Mouse (Mus musculus) lung, embryonic 16.5 days (tissue): ENCODE data around the gene Larp1. TPM values are rescaled to one million over a fixed set of nuclear protein-coding genes. Genes with fewer than 3 reads are reported as not detected.

Experiments used
- ATAC-seq: fragments of 200-750 bp; cut with Nextera tagmentation; 2 replicates; pipeline ENCODE4 v1.8.0; 2017; ENCODE audit warnings: low read depth, mild to moderate bottlenecking, moderate library complexity
- H3K27ac ChIP-seq: fragments of 300-500 bp; sonication (generic); 2 replicates; pipeline ENCODE4 v1.5.1; 2014; ENCODE audit warnings: mild to moderate bottlenecking, control low read depth, low read length
- H3K27me3 ChIP-seq: fragments of 300-500 bp; sonication (generic); 2 replicates; pipeline ENCODE4 v1.6.1; 2014; ENCODE audit warnings: low read depth, low read length, mixed read lengths; ENCODE audit not compliant: control insufficient read depth, insufficient read depth
- H3K36me3 ChIP-seq: fragments of 300-500 bp; sonication (generic); 2 replicates; pipeline ENCODE4 v1.6.1; 2014; ENCODE audit warnings: low read length; ENCODE audit not compliant: control insufficient read depth, insufficient read depth
- H3K4me1 ChIP-seq: fragments of 300-500 bp; sonication (generic); replicated peaks from 2 replicates; pipeline ENCODE4 v1.6.1; 2014; ENCODE audit warnings: low read length, mixed read lengths; ENCODE audit not compliant: control insufficient read depth, insufficient read depth
- H3K4me2 ChIP-seq: fragments of 300-500 bp; sonication (generic); 2 replicates; pipeline ENCODE4 v1.6.1; 2014; ENCODE audit warnings: low read depth, low read length, control low read depth
- H3K4me3 ChIP-seq: fragments of 300-500 bp; sonication (generic); 2 replicates; pipeline ENCODE4 v1.5.1; 2014; ENCODE audit warnings: mild to moderate bottlenecking, low read length, control low read depth
- H3K9ac ChIP-seq: fragments of 300-500 bp; sonication (generic); 2 replicates; pipeline ENCODE4 v1.6.1; 2014; ENCODE audit warnings: low read length, control low read depth
- H3K9me3 ChIP-seq: fragments of 300-500 bp; sonication (generic); 2 replicates; pipeline ENCODE4 v1.6.1; 2016; ENCODE audit warnings: low read length; ENCODE audit not compliant: control insufficient read depth
- WGBS: fragments of 180-500 bp; shearing (Covaris S2); extraction: QIAGEN DNeasy Blood & Tissue Kit; methylation state at CpG from one replicate; pipeline ENCODE4 v1.1.7; 2014; 5-methylcytosine and 5-hydroxymethylcytosine counted together
- polyA plus RNA-seq: library from polyadenylated mRNA; unstranded; fragments of >200 nt; fragmentation: Nextera tagmentation; extraction: Ambion mirVana; gene quantifications from 2 replicates; pipeline ENCODE4 v1.2.1, GENCODE M21; 2015

Larp1 gene
- polyA plus RNA-seq, 1 experiment from 2014 or later, result 16.3 TPM

DNA sequence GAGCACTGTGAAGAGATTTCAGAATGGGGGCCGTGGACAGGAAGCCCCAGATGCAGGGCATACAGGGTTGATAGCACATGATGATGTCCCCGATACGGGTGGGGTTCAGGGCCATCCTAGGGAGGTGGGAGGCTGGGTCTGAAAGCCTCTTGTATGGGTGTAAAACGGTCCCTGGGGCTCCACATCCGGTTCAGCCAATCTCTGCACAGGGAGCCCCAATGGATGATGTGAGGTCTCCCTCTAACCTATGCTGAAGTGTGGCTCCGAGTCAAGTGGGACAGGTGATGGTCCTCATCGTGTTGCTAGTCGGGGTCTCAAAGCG, 35.0 kb upstream of the Larp1 start:
- peak overlapping the region; percentile 98 for H3K27ac ChIP-seq
- peaks cover 11% of the 10 kb centered on the region for H3K4me1 ChIP-seq
- 36% methylated on average over 9 of the region's 9 CpGs for WGBS
- H3K36me3 ChIP-seq, result no peaks in the 10 kb centered on the region
- no peak; the same call in 1 of the 2 replicates for ATAC-seq
- peak overlapping the region; percentile 45 for H3K4me2 ChIP-seq
- no peaks in the 10 kb centered on the region for H3K27me3 ChIP-seq
- H3K9ac ChIP-seq, result no peak overlapping the region
- no peak overlapping the region for H3K4me3 ChIP-seq
- no peaks in the 10 kb centered on the region for H3K9me3 ChIP-seq

DNA sequence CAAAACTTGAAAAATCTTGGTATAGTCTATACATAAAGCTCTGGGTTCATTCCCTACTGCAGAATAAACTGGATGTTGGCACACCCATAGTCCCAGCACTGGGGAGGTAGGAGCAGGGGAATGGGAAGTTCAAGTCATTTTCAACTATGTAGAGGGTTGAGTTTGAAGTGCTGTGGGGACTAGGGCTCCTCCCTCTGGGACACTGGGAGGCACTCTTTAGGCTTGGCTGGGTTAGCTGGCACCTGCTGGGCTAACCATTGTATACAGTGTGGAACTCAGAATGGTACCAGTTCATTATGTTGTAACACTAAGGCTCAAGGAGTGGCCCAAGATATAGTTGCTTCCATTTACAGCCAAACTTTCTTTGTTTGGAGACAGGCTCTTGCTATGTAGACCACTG, 33.0 kb upstream of the Larp1 start:
- ATAC-seq, result peak; percentile 39
- Histone ChIP-seq H3K27ac (no peak overlapping the region), H3K9ac (no peak overlapping the region), H3K4me3 (no peak overlapping the region), H3K27me3 (no peaks in the 10 kb centered on the region), H3K36me3 (no peaks in the 10 kb centered on the region), H3K4me1 (peaks cover 4% of the 10 kb centered on the region), H3K4me2 (no peak overlapping the region), H3K9me3 (no peaks in the 10 kb centered on the region)

DNA sequence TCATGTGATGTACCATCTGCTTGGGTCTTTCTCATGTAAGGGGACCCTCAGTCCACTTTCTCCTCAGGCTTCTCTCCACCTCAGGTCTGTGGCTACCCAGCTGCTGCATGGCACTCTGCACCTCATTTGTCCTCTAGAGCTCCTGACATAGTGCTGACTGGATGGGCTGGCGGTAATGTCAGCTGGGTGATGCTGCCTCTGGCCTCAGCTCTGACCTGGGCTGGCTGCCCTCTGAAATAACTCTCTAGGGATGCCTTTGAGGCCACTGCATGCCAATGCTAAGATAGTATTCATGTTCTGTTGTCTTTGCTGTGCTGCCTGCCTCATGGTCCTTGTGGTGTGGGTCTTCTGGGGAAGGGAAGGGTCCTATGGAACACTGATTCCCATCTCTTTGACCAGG, 31.2 kb upstream of the Larp1 start:
- 46% methylated on average over 1 of the region's 1 CpGs for WGBS
- Histone ChIP-seq H3K4me3 (no peak overlapping the region), H3K4me1 (peaks cover 3% of the 10 kb centered on the region), H3K4me2 (no peak overlapping the region), H3K27ac (no peak overlapping the region), H3K27me3 (no peaks in the 10 kb centered on the region), H3K9ac (no peak overlapping the region), H3K9me3 (no peaks in the 10 kb centered on the region), H3K36me3 (no peaks in the 10 kb centered on the region)
- ATAC-seq, result no peak

DNA sequence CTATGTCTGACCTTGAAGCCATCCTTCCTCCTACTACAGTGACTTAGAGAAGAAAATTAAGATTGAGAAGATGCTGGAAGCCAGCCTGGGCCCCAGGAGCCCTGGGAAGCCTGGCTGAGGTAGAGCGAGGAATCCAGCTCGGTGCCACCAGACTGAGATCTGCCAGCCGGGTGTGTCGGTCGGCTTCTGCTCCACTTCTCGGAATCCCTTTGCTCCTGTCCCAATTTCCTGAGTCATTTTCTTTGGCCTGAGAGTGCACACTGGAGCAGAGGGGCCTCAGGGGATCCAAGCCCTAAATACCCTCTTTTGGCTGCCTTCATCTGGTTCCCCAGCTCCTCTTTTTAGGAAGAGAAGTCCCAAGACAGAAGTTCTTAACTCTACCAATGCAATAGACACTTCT, 29.2 kb upstream of the Larp1 start:
- no peaks in the 10 kb centered on the region for H3K36me3 ChIP-seq
- peaks cover 11% of the 10 kb centered on the region for H3K4me1 ChIP-seq
- H3K4me3 ChIP-seq, result no peak overlapping the region
- no peak for ATAC-seq
- H3K9ac ChIP-seq, result no peak overlapping the region
- 92% methylated on average over 6 of the region's 6 CpGs for WGBS
- no peak overlapping the region for H3K4me2 ChIP-seq
- no peaks in the 10 kb centered on the region for H3K27me3 ChIP-seq
- H3K9me3 ChIP-seq, result no peaks in the 10 kb centered on the region
- H3K27ac ChIP-seq, result no peak overlapping the region

DNA sequence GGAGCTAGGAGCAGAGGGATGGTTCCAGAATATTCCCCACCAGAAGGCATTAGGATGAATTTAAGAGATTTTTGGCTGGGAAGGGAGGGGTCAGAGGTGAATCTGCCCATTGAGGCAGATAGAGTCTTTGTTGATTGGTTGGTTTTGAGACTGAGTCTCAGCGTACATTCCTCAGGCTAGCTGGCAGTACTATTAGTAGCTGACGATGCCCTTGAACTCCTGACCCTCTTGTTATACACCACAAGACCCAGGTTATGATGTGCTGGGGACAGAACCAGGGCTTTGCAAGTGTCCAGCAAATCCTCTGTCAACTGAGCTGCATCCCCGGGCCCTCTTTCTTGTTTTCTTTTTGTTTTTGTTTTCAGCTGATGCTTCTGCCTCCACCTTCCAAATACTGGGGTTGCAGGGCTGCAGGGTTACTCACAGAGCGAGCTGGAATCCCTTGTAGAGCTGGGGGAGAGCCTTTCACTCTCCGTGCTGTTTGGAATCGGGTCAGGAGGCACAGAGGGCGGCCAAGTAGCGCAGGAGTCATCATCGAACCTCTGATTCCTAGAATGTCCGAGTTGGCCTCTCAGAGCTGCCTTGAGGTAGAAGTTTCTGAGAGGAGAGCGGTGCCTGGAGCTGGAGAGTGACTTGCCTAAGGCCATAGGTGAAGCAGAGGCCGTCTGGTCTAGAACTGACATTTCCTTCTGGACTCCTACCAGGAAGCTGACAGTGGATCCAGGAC, 27.6 kb upstream of the Larp1 start:
- ATAC-seq, result no peak
- Histone ChIP-seq H3K27ac (no peak overlapping the region), H3K36me3 (no peaks in the 10 kb centered on the region), H3K9me3 (no peaks in the 10 kb centered on the region), H3K27me3 (no peaks in the 10 kb centered on the region), H3K4me2 (no peak overlapping the region), H3K9ac (no peak overlapping the region), H3K4me3 (no peak overlapping the region), H3K4me1 (peaks cover 15% of the 10 kb centered on the region)
- WGBS, result 81% methylated on average over 12 of the region's 12 CpGs

DNA sequence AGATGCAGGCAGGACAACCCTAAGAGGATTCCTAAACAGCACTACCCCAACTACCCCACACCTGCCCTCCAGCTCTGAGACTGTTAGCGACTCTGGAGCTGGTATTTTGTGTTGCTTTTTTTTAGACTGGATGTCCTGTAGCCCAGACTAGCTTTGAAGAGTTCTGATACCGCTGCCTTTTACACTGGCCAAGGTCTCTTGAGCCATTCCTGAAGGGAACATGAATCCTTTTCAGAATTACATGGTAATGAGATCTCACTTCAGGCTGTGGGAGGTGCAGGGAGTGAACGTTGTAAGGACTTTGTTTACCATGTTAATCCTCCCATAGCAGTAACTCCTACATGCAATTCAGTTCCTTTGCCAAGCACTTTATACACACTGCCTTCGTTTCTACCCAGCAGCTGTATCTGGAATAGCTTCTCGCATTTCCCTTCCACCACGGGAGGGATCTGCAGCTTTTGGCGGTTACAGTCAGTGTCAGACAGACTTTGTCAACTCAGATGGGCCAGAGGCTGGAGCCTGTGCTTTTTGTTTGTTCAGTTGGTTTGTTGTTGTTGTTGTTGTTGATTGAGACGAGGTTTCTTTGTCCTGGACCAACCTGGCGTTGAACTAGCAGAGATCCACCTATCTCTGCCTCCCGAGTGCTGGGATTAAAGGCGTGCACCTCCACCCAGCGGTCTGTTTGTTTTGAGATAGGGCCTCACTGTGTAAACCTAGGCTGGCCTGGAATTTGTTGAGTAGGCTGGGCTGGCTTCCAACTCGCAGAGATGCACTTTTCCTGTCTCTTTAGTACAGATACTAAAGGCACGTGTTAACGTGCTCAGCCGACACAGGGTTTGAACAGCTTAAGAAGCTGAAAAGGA, 25.2 kb upstream of the Larp1 start:
- Histone ChIP-seq H3K4me2 (no peak overlapping the region), H3K9me3 (no peaks in the 10 kb centered on the region), H3K4me1 (peaks cover 15% of the 10 kb centered on the region), H3K9ac (no peak overlapping the region), H3K36me3 (no peaks in the 10 kb centered on the region), H3K27me3 (no peaks in the 10 kb centered on the region), H3K4me3 (no peak overlapping the region), H3K27ac (peak overlapping the region; percentile 69)
- 17% methylated on average over 16 of the region's 16 CpGs for WGBS
- ATAC-seq, result peak; percentile 84

DNA sequence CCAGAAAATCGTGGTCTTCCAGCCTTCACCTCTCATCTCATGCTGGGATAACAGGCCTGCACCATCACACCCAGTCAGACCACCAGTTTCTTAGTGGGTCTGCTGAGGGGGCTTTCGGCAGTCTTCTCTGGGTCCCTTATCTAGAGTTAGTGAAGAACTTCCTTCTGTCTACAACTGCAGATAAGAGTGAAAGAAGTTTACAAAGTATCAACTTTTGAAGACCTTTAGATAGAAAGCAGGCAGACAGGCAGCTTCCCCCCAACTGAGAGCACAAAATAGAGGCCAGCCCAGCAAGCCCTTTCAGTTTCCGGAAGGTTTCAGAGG, 24.6 kb upstream of the Larp1 start:
- H3K9me3 ChIP-seq, result no peaks in the 10 kb centered on the region
- WGBS, result 20% methylated on average over 3 of the region's 3 CpGs
- 0 out of 2 replicates have a peak, but pooled peaks have one; percentile 4 for ATAC-seq

DNA sequence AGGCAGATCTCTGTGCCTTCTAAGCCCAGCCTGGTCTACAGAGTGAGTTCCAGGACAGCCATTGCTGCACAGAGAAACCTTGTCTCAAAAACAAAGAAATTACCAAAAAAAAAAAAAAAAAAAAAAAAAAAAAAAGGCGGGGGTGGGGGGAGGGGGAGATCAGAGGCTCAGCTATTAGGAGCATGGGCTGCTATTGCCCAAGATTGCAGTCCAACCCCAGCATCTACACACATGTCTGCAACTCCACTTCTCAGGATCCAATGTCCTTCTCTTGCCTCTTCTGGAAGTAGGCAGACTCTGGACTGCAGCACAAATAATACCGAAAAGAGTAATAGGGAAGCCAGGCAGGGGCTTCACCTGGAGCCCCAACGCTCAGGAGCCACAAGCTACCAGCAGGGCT, 23.4 kb upstream of the Larp1 start:
- 82% methylated on average over 3 of the region's 3 CpGs for WGBS
- no peaks in the 10 kb centered on the region for H3K27me3 ChIP-seq
- H3K4me3 ChIP-seq, result no peak overlapping the region
- H3K36me3 ChIP-seq, result no peaks in the 10 kb centered on the region
- no peak overlapping the region for H3K4me2 ChIP-seq
- H3K9ac ChIP-seq, result no peak overlapping the region
- H3K9me3 ChIP-seq, result no peaks in the 10 kb centered on the region
- H3K27ac ChIP-seq, result no peak overlapping the region
- no peak for ATAC-seq
- H3K4me1 ChIP-seq, result peaks cover 15% of the 10 kb centered on the region

More for the DNA sequence above, 24.6 kb upstream of the Larp1 start:
- H3K27me3 ChIP-seq, result no peaks in the 10 kb centered on the region
- no peak overlapping the region for H3K4me2 ChIP-seq
- H3K4me1 ChIP-seq, result peaks cover 15% of the 10 kb centered on the region
- H3K4me3 ChIP-seq, result no peak overlapping the region
- no peak overlapping the region for H3K9ac ChIP-seq
- H3K36me3 ChIP-seq, result no peaks in the 10 kb centered on the region
- H3K27ac ChIP-seq, result peak overlapping the region; percentile 65

DNA sequence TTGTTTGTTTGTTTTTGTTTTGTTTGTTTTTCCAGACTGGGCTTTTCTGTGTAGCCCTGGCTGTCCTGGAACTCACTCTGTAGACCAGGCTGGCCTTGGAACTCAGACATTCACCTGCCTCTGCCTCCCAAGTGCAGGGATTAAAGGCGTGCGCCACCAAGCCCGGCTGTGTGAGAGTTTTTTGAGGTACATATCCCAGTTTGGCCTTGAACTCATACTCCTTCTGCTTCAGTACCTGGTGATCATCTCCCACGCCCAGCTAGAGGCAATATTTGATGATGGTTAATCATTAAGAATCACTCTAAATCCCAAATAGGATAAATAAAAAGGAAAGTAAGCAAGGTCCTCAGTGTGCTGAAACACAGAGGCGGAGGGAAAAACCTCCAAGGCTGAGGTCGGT, 22.8 kb upstream of the Larp1 start:
- Histone ChIP-seq H3K27ac (no peak overlapping the region), H3K9ac (no peak overlapping the region), H3K9me3 (no peaks in the 10 kb centered on the region), H3K4me1 (peaks cover 15% of the 10 kb centered on the region), H3K4me3 (no peak overlapping the region), H3K36me3 (no peaks in the 10 kb centered on the region), H3K27me3 (no peaks in the 10 kb centered on the region), H3K4me2 (no peak overlapping the region)
- ATAC-seq, result no peak
- 78% methylated on average over 6 of the region's 6 CpGs for WGBS
